Mouse (Mus musculus): Measurements from ENCODE around the gene Ndufa5. TPM values are rescaled to one million over a fixed set of nuclear protein-coding genes. Genes with fewer than 3 reads are reported as not detected.

Gene Ndufa5
- polyA plus RNA-seq, 1 experiment = 104 TPM

DNA sequence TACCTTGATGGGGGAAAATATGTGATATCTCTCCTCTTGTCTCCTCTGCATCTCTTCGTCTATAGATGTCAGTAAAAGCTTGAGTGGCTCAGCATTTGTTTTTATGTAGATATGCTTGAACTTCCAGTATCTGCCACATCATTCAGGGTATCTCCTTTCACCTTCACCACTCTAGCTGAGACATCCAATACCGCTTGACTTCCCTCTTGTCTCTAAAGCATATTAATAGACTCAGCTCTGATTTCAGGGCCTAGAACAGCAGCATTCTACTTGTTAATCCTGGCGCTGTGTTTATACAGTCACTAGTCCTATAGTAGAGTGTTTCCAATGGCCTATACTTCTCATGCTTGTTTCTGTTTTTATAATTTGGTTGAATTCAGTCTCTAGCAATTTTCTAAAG lies 5.0 kb upstream of the Ndufa5 start:
- Histone ChIP-seq H3K4me1 (ENCODE audit: control insufficient read depth, insufficient read depth, low read length) (no peaks in the 10 kb centered on the region), H3K9ac (ENCODE audit: low read depth, poor library complexity, severe bottlenecking) (no peak overlapping the region), H3K9me3 (replicated peaks; ENCODE audit: control insufficient read depth, insufficient read depth, low read length, poor library complexity, severe bottlenecking) (no peaks in the 10 kb centered on the region), H3K36me3 (ENCODE audit: control insufficient read depth, insufficient read depth, low read length, poor library complexity, severe bottlenecking) (no peaks in the 10 kb centered on the region), H3K4me3 (ENCODE audit: low read depth, low read length) (no peak overlapping the region), H3K27ac (ENCODE audit: insufficient read depth, low read length) (no peak overlapping the region), H3K27me3 (ENCODE audit: control insufficient read depth, insufficient read depth, low read length, poor library complexity, severe bottlenecking) (no peaks in the 10 kb centered on the region)
- TF ChIP-seq POLR2A (IDR thresholded peaks at IDR 0.05; ENCODE audit: insufficient read depth, low read length) (no peak), CTCF (IDR thresholded peaks at IDR 0.05; ENCODE audit: low read depth, low read length) (no peak)

DNA sequence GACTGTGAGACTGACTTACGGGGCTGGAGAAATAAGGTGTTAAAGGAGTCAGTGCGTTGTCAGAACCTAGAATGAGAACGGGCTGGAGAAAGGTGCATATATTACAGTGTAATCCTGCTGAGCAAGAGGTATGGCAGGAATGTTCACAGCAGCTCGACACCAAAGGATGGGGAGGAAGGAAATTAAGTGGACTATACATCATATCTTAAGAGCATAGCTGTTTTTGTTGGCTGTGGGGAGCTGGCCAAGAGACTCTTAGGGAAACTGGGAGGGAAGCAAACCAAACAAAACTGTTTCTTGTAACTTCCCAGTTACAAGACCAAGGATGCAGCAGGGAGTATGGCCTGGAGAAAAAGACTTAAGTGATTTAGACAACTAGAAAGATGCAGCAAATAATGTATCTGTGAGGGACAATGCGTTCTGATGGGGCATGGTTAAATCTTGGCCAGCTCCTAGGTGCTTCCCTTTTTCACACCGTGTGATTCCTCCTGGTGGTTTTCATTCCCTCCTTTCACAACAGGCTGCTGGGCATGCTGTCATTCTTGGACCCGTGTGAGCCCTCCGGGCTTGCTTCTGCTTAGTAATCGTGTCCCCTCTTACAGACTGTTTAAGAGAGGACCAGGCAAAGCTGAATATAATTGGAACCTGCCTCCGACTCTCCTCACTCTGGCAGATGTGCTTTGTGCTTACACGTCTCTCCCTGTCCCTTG lies 3.1 kb upstream of the Ndufa5 start:
- Histone ChIP-seq H3K4me3 (ENCODE audit: low read depth, low read length) (no peak overlapping the region), H3K27ac (ENCODE audit: insufficient read depth, low read length) (no peak overlapping the region), H3K9ac (ENCODE audit: low read depth, poor library complexity, severe bottlenecking) (no peak overlapping the region), H3K27me3 (ENCODE audit: control insufficient read depth, insufficient read depth, low read length, poor library complexity, severe bottlenecking) (no peaks in the 10 kb centered on the region), H3K9me3 (replicated peaks; ENCODE audit: control insufficient read depth, insufficient read depth, low read length, poor library complexity, severe bottlenecking) (no peaks in the 10 kb centered on the region), H3K4me1 (ENCODE audit: control insufficient read depth, insufficient read depth, low read length) (no peaks in the 10 kb centered on the region), H3K36me3 (ENCODE audit: control insufficient read depth, insufficient read depth, low read length, poor library complexity, severe bottlenecking) (no peaks in the 10 kb centered on the region)
- no peak for TF ChIP-seq EP300 (IDR thresholded peaks at IDR 0.05; ENCODE audit: insufficient read depth, low read depth, low read length)
- no peak for TF ChIP-seq POLR2A (IDR thresholded peaks at IDR 0.05; ENCODE audit: insufficient read depth, low read length)
- TF ChIP-seq CTCF (IDR thresholded peaks at IDR 0.05; ENCODE audit: low read depth, low read length) = no peak

DNA sequence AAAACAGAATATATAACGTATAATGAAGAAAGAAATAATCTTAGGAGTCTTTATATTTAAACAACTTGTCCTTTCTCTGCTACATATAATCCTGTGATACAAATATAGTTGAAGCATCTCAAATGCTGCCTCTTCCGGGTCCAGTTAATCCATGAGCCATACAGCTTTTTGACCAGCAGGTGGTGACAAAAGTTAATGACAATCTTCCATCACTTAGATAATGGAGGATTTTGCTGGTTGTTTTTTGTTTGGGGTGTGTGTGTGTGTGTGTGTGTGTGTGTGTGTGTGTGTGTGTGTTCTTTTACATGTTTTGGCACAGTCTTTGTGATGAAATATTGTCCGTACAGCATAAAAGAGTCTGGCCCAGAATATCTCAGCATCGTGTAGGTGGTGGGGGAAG lies 2.4 kb upstream of the Ndufa5 start:
- Histone ChIP-seq H3K27ac (ENCODE audit: insufficient read depth, low read length) (no peak overlapping the region), H3K4me1 (ENCODE audit: control insufficient read depth, insufficient read depth, low read length) (no peaks in the 10 kb centered on the region), H3K36me3 (ENCODE audit: control insufficient read depth, insufficient read depth, low read length, poor library complexity, severe bottlenecking) (no peaks in the 10 kb centered on the region), H3K4me3 (ENCODE audit: low read depth, low read length) (no peak overlapping the region), H3K27me3 (ENCODE audit: control insufficient read depth, insufficient read depth, low read length, poor library complexity, severe bottlenecking) (no peaks in the 10 kb centered on the region), H3K9ac (ENCODE audit: low read depth, poor library complexity, severe bottlenecking) (no peak overlapping the region), H3K9me3 (replicated peaks; ENCODE audit: control insufficient read depth, insufficient read depth, low read length, poor library complexity, severe bottlenecking) (no peaks in the 10 kb centered on the region)
- TF ChIP-seq POLR2A (IDR thresholded peaks at IDR 0.05; ENCODE audit: insufficient read depth, low read length) = no peak
- TF ChIP-seq CTCF (IDR thresholded peaks at IDR 0.05; ENCODE audit: low read depth, low read length) = no peak
- no peak for TF ChIP-seq EP300 (IDR thresholded peaks at IDR 0.05; ENCODE audit: insufficient read depth, low read depth, low read length)

DNA sequence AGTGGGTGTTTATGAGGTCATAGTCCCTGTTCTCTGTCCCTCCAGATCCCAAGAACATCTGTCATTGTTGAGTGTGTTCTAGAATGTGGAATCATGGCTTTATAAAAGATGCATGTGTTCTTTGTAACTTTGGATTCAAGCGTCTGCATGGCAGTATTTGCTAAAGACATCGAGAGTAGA lies 141 bp upstream of the Ndufa5 start, which contains the start of gene Asb15:
Gene Asb15 (plus strand): TSS at position 81 of the 180 bp plus-strand sequence.
- H3K27me3 ChIP-seq (ENCODE audit: control insufficient read depth, insufficient read depth, low read length, poor library complexity, severe bottlenecking) = no peaks in the 10 kb centered on the region
- no peaks in the 10 kb centered on the region for H3K9me3 ChIP-seq (replicated peaks; ENCODE audit: control insufficient read depth, insufficient read depth, low read length, poor library complexity, severe bottlenecking)
- H3K4me3 ChIP-seq (ENCODE audit: low read depth, low read length) = peak within 1 kb of the TSS; percentile 96
- H3K9ac ChIP-seq (ENCODE audit: low read depth, poor library complexity, severe bottlenecking) = peak within 1 kb of the TSS; percentile 45
- no peak within 1 kb of the TSS for H3K27ac ChIP-seq (ENCODE audit: insufficient read depth, low read length)
- peaks cover 2% of the 10 kb centered on the region; the same call in 1 of the 2 replicates for H3K36me3 ChIP-seq (ENCODE audit: control insufficient read depth, insufficient read depth, low read length, poor library complexity, severe bottlenecking)
- no peaks in the 10 kb centered on the region for H3K4me1 ChIP-seq (ENCODE audit: control insufficient read depth, insufficient read depth, low read length)
- no peak for TF ChIP-seq POLR2A (IDR thresholded peaks at IDR 0.05; ENCODE audit: insufficient read depth, low read length)
- TF ChIP-seq CTCF (IDR thresholded peaks at IDR 0.05; ENCODE audit: low read depth, low read length) = no peak
- no peak for TF ChIP-seq EP300 (IDR thresholded peaks at IDR 0.05; ENCODE audit: insufficient read depth, low read depth, low read length)

DNA sequence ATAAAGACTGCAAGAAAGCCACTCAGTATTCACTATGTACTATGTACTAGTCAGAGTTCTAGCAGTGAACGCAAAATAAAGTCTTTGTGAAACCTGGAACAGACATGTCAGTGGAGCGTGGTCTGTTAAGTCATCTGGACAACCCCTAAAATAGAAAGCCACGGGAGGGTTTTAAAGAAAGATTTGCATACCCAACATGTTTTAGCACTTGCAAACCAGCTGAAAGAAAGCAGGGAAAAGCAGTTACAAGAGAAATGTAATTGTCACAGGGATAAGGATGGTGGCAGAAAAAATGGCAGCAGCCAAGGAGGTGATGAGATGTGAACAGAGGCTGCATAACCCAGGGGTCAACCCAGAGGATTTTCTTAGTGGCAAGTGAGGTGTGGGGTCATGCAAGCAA lies 2.1 kb downstream of the Ndufa5 start:
- TF ChIP-seq EP300 (IDR thresholded peaks at IDR 0.05; ENCODE audit: insufficient read depth, low read depth, low read length) (no peak), POLR2A (IDR thresholded peaks at IDR 0.05; ENCODE audit: insufficient read depth, low read length) (no peak), CTCF (IDR thresholded peaks at IDR 0.05; ENCODE audit: low read depth, low read length) (no peak)
- H3K9me3 ChIP-seq (replicated peaks; ENCODE audit: control insufficient read depth, insufficient read depth, low read length, poor library complexity, severe bottlenecking) = no peaks in the 10 kb centered on the region
- no peak overlapping the region for H3K4me3 ChIP-seq (ENCODE audit: low read depth, low read length)

DNA sequence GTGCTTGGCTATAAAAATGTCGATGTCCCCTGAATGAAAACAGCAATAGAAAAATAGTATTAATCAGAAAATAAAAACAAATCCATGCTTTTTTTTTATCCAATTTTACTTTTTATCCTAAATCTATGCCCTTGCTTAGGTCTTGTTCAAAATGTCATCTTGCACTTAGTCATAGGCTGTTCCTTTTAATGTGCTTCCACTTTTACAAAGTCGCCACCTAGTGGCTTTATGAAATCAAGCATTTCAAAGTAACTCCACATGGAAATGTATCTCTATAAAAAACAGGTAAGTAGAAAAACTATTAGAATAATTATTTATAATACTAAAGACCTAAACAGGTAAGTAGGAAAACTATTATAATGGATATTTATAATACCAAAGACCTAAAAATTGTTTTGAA lies 11.6 kb downstream of the Ndufa5 start:
- no peak for TF ChIP-seq EP300 (IDR thresholded peaks at IDR 0.05; ENCODE audit: insufficient read depth, low read depth, low read length)
- no peak for TF ChIP-seq POLR2A (IDR thresholded peaks at IDR 0.05; ENCODE audit: insufficient read depth, low read length)
- no peaks in the 10 kb centered on the region for H3K9me3 ChIP-seq (replicated peaks; ENCODE audit: control insufficient read depth, insufficient read depth, low read length, poor library complexity, severe bottlenecking)

More for the DNA sequence above, 2.1 kb downstream of the Ndufa5 start:
- Histone ChIP-seq H3K9ac (ENCODE audit: low read depth, poor library complexity, severe bottlenecking) (no peak overlapping the region), H3K36me3 (ENCODE audit: control insufficient read depth, insufficient read depth, low read length, poor library complexity, severe bottlenecking) (peaks cover 6% of the 10 kb centered on the region), H3K4me1 (ENCODE audit: control insufficient read depth, insufficient read depth, low read length) (no peaks in the 10 kb centered on the region), H3K27ac (ENCODE audit: insufficient read depth, low read length) (no peak overlapping the region), H3K27me3 (ENCODE audit: control insufficient read depth, insufficient read depth, low read length, poor library complexity, severe bottlenecking) (no peaks in the 10 kb centered on the region)

More for the DNA sequence above, 11.6 kb downstream of the Ndufa5 start:
- no peaks in the 10 kb centered on the region; the same call in 1 of the 2 replicates for H3K27me3 ChIP-seq (ENCODE audit: control insufficient read depth, insufficient read depth, low read length, poor library complexity, severe bottlenecking)
- H3K36me3 ChIP-seq (ENCODE audit: control insufficient read depth, insufficient read depth, low read length, poor library complexity, severe bottlenecking) = peaks cover 1% of the 10 kb centered on the region; the same call in 1 of the 2 replicates
- H3K27ac ChIP-seq (ENCODE audit: insufficient read depth, low read length) = no peak overlapping the region
- no peak overlapping the region for H3K9ac ChIP-seq (ENCODE audit: low read depth, poor library complexity, severe bottlenecking)
- H3K4me1 ChIP-seq (ENCODE audit: control insufficient read depth, insufficient read depth, low read length) = no peaks in the 10 kb centered on the region
- H3K4me3 ChIP-seq (ENCODE audit: low read depth, low read length) = no peak overlapping the region

All from ES-Bruce4 (cell line).